Mouse (Mus musculus): ENCODE results near the gene Peak1.

- TF ChIP-seq GATA1 (IDR thresholded peaks at IDR 0.05; ENCODE audit: low read length) (no peak), TAL1 (IDR thresholded peaks at IDR 0.05; ENCODE audit: low read length) (no peak)
Observed at GRCm38 (mm10) chr9:56273576-56273975, 144.3 kb downstream of the Peak1 start.

Data from erythroblast, embryonic 14.5 days (primary cell).